Mouse (Mus musculus): ENCODE data around the gene Zfp92. TPM values are rescaled to one million over a fixed set of nuclear protein-coding genes. Genes with fewer than 3 reads are reported as not detected.

Gene Zfp92
- polyA plus RNA-seq, 1 experiment from 2014 or later: 0.30 TPM

DNA sequence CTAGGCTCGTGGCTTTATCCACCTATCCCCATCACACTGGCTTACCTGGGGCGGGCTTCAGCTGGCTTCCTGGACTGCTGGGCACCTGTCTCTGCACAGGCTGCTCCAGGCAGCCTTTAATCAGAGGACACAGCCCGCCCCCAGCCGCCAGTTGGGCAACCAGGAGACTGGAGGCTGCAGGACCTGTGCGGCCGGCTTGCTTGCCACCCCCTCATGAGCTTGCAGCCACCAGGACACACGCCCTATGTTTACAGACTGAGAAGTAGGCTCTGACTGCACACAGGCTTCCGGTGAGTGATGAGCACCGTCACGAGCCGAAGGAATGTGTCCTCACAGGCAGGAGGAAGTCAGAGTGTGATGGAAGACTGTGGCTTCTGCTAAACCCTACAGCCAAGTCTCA is 24.4 kb downstream of the Zfp92 start, which contains the start of gene Trex2:
Gene Trex2 (minus strand): TSS at position 93 of the 400 bp plus-strand sequence.
- H3K4me2 ChIP-seq: no peak within 1 kb of the TSS
- 74% methylated on average over 11 of the region's 11 CpGs for WGBS
- peaks cover 3% of the 10 kb centered on the region; the same call in 1 of the 2 replicates for H3K27me3 ChIP-seq
- H3K36me3 ChIP-seq: peaks cover 13% of the 10 kb centered on the region; the same call in 1 of the 2 replicates
- no peaks in the 10 kb centered on the region for H3K9me3 ChIP-seq
- H3K27ac ChIP-seq: no peak within 1 kb of the TSS
- no peaks in the 10 kb centered on the region for H3K4me1 ChIP-seq
- no peak for ATAC-seq (ENCODE audit: insufficient number of reproducible peaks, insufficient read depth, low FRiP score, low TSS enrichment, low read depth)
- H3K9ac ChIP-seq: no peak within 1 kb of the TSS
- H3K4me3 ChIP-seq: no peak within 1 kb of the TSS

GRCm38 (mm10) chrX:73441428-73441827 is 30.5 kb downstream of the Zfp92 start:
- H3K9ac ChIP-seq: no peak overlapping the region
- peaks cover 13% of the 10 kb centered on the region; the same call in 1 of the 2 replicates for H3K36me3 ChIP-seq
- H3K4me2 ChIP-seq: no peak overlapping the region
- no peak overlapping the region for H3K4me3 ChIP-seq
- H3K9me3 ChIP-seq: no peaks in the 10 kb centered on the region
- no peak for ATAC-seq (ENCODE audit: insufficient number of reproducible peaks, insufficient read depth, low FRiP score, low TSS enrichment, low read depth)
- H3K27me3 ChIP-seq: peaks cover 6% of the 10 kb centered on the region; the same call in 1 of the 2 replicates
- H3K27ac ChIP-seq: no peak overlapping the region
- no peaks in the 10 kb centered on the region for H3K4me1 ChIP-seq
- WGBS: 67% methylated on average over 2 of the region's 2 CpGs

DNA sequence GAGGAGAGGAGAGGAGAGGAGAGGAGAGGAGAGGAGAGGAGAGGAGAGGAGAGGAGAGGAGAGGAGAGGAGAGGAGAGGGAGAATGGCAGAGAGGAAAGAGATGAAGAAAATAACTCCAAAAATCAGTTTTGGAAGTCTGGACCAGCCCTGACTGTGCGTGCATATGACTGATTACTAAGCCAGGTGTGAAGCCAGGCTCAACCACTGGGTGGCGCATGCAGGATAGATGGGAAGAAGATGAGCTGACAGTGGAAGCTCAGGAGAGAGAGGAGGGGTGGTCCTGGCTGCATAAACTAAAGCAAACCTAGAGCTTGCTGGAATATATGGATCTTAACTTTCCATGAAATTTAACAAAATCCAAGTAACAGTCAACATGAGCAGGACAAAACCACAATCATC is 41.1 kb downstream of the Zfp92 start:
- WGBS: 23% methylated on average over 2 of the region's 2 CpGs
- Histone ChIP-seq H3K4me2 (no peak overlapping the region), H3K36me3 (peaks cover 16% of the 10 kb centered on the region), H3K4me1 (no peaks in the 10 kb centered on the region), H3K4me3 (no peak overlapping the region), H3K9me3 (no peaks in the 10 kb centered on the region), H3K27ac (no peak overlapping the region), H3K9ac (no peak overlapping the region), H3K27me3 (peaks cover 16% of the 10 kb centered on the region; the same call in 1 of the 2 replicates)
- ATAC-seq (ENCODE audit: insufficient number of reproducible peaks, insufficient read depth, low FRiP score, low TSS enrichment, low read depth): no peak

DNA sequence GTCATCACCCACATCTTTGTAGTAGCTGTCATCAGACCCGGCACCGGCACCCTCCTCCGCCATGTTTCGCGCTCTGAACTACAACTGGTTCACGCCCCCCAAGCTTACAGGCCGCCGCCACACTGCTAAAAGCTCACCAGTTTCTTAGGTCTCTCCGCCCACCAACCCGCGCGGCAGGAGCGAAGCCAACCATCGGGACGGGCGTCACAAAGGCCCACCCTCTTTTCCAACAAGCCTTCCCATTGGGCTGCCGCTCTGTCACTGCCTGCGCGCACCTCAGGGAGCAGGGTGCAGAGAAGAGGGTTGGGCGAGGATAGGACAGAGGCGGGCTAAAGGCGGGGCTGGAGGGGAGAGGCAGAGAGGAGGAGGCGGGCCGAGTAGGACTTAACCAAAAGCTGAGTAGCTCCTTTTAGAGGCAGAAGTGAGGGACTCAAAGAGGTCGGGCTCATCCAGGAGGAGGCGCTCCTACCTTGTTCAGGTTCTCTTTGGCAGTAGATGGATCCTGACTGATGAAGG is 48.0 kb downstream of the Zfp92 start, which contains the start of gene Haus7:
Gene Haus7 (minus strand): TSS at position 168 of the 516 bp plus-strand sequence.
- Histone ChIP-seq H3K27ac (no peak within 1 kb of the TSS), H3K36me3 (peaks cover 2% of the 10 kb centered on the region; the same call in 1 of the 2 replicates), H3K4me3 (peak within 1 kb of the TSS; percentile 55), H3K9me3 (no peaks in the 10 kb centered on the region), H3K4me2 (peak within 1 kb of the TSS; percentile 63), H3K27me3 (no peaks in the 10 kb centered on the region), H3K9ac (peak within 1 kb of the TSS; percentile 68), H3K4me1 (peaks cover 2% of the 10 kb centered on the region; the same call in 1 of the 2 replicates)
- 26% methylated on average over 26 of the region's 26 CpGs for WGBS
- ATAC-seq (ENCODE audit: insufficient number of reproducible peaks, insufficient read depth, low FRiP score, low TSS enrichment, low read depth): peak; percentile 100

DNA sequence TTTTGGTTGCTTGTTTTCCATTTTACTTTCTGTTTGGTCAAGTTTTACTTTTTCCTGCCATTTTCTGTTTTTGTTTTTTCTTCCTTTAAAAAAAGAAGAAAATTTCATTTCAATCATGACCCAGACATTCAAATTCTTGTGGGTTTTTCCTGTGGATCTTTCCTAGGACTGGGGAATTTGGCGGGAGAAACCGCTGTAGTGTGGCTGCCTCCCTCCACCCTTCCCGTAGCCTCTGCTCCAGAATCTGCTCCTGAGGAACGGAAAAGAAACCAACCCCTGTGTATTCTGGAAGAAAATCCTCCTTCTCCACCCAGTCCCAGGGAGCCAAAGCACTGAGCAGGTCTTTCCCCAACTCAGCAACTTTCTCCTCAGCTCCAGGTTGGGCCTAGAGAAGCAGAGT is 49.9 kb downstream of the Zfp92 start:
- H3K27ac ChIP-seq: peak overlapping the region; percentile 57
- no peaks in the 10 kb centered on the region for H3K27me3 ChIP-seq
- no peak for ATAC-seq (ENCODE audit: insufficient number of reproducible peaks, insufficient read depth, low FRiP score, low TSS enrichment, low read depth)
- WGBS: 70% methylated on average over 4 of the region's 4 CpGs
- no peak overlapping the region for H3K4me3 ChIP-seq
- H3K4me1 ChIP-seq: peaks cover 11% of the 10 kb centered on the region
- no peak overlapping the region for H3K9ac ChIP-seq
- H3K4me2 ChIP-seq: no peak overlapping the region
- no peaks in the 10 kb centered on the region for H3K36me3 ChIP-seq
- no peaks in the 10 kb centered on the region for H3K9me3 ChIP-seq

- 0 out of 2 replicates have a peak, but pooled peaks cover 4% of the 10 kb centered on the region for H3K27me3 ChIP-seq
- no peak overlapping the region for H3K9ac ChIP-seq
- H3K4me1 ChIP-seq: peaks cover 27% of the 10 kb centered on the region
- no peaks in the 10 kb centered on the region for H3K36me3 ChIP-seq
- no peaks in the 10 kb centered on the region for H3K9me3 ChIP-seq
- 40% methylated on average over 9 of the region's 9 CpGs for WGBS
- no peak overlapping the region for H3K4me3 ChIP-seq
- no peak overlapping the region for H3K4me2 ChIP-seq
- ATAC-seq (ENCODE audit: insufficient number of reproducible peaks, insufficient read depth, low FRiP score, low TSS enrichment, low read depth): peak; percentile 48
- peak overlapping the region; percentile 96 for H3K27ac ChIP-seq
Measured at GRCm38 (mm10) chrX:73465483-73466186, 54.7 kb downstream of the Zfp92 start.

DNA sequence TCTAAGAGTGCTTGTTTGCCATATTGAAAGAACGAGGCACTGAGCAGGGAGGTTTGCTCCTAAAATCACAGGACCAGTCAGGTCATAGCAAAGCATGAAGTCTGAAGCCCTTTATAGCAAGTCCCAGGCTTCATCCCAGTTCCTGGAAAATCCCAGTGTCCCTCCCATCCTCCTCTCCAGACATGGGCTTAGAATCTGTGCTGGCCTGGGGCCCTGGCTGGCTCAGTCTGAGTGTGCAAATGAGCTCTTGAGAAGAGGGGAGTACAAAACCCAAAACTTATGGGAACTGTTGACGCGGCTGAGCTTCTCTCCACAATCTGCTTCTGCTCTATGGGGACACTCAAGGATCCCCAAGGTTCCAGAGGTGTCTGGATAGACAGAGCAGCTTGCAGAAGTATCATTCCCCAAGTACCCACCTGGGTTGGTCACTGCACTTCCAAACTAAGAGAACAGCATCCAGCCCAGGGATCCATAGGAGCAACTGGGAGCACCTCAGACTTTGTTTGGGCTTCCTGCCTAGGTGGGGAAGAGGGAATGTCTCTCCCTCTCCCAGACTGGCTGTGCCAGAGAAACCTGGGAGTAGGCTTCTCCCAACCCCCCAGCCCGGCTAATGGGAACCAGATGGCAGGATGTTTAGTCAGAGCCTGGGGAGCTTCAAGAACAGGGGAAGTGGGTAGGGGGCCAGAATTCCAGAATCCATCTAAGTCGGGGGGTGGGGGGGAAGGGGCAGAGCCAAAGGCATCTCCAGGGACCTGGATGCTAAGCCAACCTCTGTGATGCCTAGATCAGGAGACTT is 56.7 kb downstream of the Zfp92 start:
- Histone ChIP-seq H3K9ac (0 out of 2 replicates have a peak overlapping the region, but pooled peaks have one; percentile 44), H3K27ac (peak overlapping the region; percentile 96), H3K4me1 (peaks cover 27% of the 10 kb centered on the region), H3K9me3 (no peaks in the 10 kb centered on the region), H3K4me2 (peak overlapping the region; percentile 32), H3K4me3 (no peak overlapping the region), H3K36me3 (no peaks in the 10 kb centered on the region), H3K27me3 (peaks cover 7% of the 10 kb centered on the region; the same call in 1 of the 2 replicates)
- ATAC-seq (ENCODE audit: insufficient number of reproducible peaks, insufficient read depth, low FRiP score, low TSS enrichment, low read depth): peak; percentile 78
- 48% methylated on average over 5 of the region's 5 CpGs for WGBS

- no peak overlapping the region for H3K9ac ChIP-seq
- peak overlapping the region; percentile 96 for H3K27ac ChIP-seq
- H3K4me1 ChIP-seq: peaks cover 27% of the 10 kb centered on the region
- H3K4me3 ChIP-seq: no peak overlapping the region
- H3K9me3 ChIP-seq: no peaks in the 10 kb centered on the region
- H3K36me3 ChIP-seq: no peaks in the 10 kb centered on the region
- 54% methylated on average over 3 of the region's 3 CpGs for WGBS
- H3K27me3 ChIP-seq: peaks cover 7% of the 10 kb centered on the region; the same call in 1 of the 2 replicates
- H3K4me2 ChIP-seq: 0 out of 2 replicates have a peak overlapping the region, but pooled peaks have one; percentile 32
- no peak for ATAC-seq (ENCODE audit: insufficient number of reproducible peaks, insufficient read depth, low FRiP score, low TSS enrichment, low read depth)
Measured at GRCm38 (mm10) chrX:73468330-73468729, 57.4 kb downstream of the Zfp92 start.

GRCm38 (mm10) chrX:73468752-73469151 is 57.9 kb downstream of the Zfp92 start:
- H3K27me3 ChIP-seq: peaks cover 7% of the 10 kb centered on the region; the same call in 1 of the 2 replicates
- peak overlapping the region; percentile 96 for H3K27ac ChIP-seq
- no peak for ATAC-seq (ENCODE audit: insufficient number of reproducible peaks, insufficient read depth, low FRiP score, low TSS enrichment, low read depth)
- no peak overlapping the region for H3K4me3 ChIP-seq
- H3K9me3 ChIP-seq: no peaks in the 10 kb centered on the region
- no peak overlapping the region for H3K4me2 ChIP-seq
- no peak overlapping the region for H3K9ac ChIP-seq
- H3K4me1 ChIP-seq: peaks cover 28% of the 10 kb centered on the region
- 36% methylated on average over 1 of the region's 1 CpGs for WGBS
- no peaks in the 10 kb centered on the region for H3K36me3 ChIP-seq

GRCm38 (mm10) chrX:73471764-73472163 is 60.9 kb downstream of the Zfp92 start:
- no peak overlapping the region for H3K4me2 ChIP-seq
- H3K9ac ChIP-seq: no peak overlapping the region
- no peak overlapping the region for H3K27ac ChIP-seq
- no peaks in the 10 kb centered on the region for H3K36me3 ChIP-seq
- ATAC-seq (ENCODE audit: insufficient number of reproducible peaks, insufficient read depth, low FRiP score, low TSS enrichment, low read depth): no peak
- WGBS: 85% methylated on average over 3 of the region's 3 CpGs
- peaks cover 43% of the 10 kb centered on the region for H3K4me1 ChIP-seq
- H3K9me3 ChIP-seq: no peaks in the 10 kb centered on the region
- H3K4me3 ChIP-seq: no peak overlapping the region
- H3K27me3 ChIP-seq: peaks cover 7% of the 10 kb centered on the region
